Mouse (Mus musculus) cerebellum, adult (tissue): ENCODE results near the gene Arhgef15.
"Not testable (repeated sequence)": the region's sequence is repeated elsewhere in the genome, so short reads cannot be mapped to it uniquely, and the experiment has no call there.

Experiments
- ATAC-seq: cut with Nextera tagmentation; 2 replicates; pipeline ENCODE4 v1.9.2; 2017; ENCODE audit warnings: mild to moderate bottlenecking, moderate library complexity, mixed read lengths; ENCODE audit not compliant: insufficient number of reproducible peaks, low FRiP score, low TSS enrichment

The Arhgef15 gene

DNA sequence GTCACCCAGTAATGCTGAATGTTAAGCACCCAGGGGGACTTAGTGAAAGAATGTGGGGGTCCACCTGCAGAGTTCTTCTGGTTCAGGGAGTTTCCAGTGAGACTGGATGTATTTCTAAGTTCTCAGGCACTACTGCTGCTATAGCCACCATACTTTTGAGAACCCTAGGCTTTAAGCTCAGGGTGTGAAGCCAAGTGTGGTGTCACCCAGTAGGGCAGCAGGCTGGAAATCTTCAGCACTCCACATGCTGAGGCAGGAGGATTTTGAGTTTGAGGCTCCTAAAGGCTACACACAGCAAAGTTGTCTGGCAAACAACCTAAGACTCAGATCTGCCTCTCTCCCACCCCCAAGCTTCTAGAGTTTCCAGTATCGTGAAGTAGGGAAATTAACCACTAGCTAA, 9.3 kb upstream of the Arhgef15 start:
- ATAC-seq, result no peak

DNA sequence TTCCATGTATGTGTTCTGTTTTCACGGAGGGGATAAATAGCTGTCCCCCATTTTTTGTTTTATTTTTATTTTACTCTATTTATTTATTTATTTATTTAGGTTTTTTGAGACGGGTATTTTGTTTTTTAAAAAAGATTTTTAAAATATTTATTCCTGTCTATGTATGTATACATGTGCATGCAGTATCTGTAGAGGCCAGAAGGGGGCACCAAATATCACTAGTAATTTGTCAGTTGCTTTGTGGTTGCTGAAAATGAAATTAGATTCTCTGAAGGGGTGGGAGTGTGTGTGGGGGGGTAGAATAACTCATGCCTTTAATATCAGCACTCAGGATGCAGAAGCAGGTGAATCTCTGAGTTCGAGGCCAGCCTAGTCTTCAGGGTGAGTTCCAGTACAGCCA, 8.6 kb upstream of the Arhgef15 start:
- ATAC-seq, result no peak

DNA sequence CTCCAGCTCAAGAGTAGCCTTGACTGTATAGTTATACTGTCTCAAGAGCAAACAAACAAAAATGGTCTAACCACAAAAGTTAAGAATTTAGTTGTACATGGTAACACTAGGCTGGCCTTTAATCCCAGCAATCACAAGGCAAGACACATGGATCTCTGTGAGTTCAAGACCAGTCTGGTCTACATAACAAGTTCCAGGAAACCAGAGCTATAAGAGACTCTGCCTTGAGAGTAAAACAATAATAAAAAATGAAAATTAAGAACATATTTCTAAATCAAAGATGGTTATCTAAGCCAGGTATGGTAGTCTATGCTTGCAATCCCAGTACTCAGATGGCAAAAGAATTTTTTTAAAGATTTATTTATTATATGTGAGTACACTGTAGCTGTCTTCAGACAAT, 7.8 kb upstream of the Arhgef15 start:
- no peak for ATAC-seq

- ATAC-seq, result no peak
Observed at GRCm38 (mm10) chr11:68963405-68963804, 6.1 kb upstream of the Arhgef15 start.

GRCm38 (mm10) chr11:68962159-68962558, 4.9 kb upstream of the Arhgef15 start:
- ATAC-seq, result not testable (repeated sequence)

DNA sequence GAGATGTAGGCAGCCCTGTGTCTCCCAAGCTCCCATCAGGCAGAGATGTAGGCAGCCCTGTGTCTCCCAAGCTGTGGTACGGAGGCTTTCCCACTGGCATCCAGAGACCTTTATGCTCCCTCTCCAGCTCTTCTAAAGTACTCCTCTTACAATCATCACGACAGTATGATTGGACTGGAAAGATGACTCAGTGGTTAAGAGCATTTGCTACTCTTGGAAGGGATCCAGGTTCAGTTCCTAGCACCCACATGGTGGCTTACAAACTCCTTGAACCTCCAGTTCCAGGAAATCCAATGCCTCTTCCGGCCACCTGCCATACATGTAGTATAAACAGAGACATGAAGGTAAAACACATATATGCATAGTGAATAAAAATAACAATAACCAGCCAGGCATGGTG, 4.3 kb upstream of the Arhgef15 start:
- no peak for ATAC-seq

DNA sequence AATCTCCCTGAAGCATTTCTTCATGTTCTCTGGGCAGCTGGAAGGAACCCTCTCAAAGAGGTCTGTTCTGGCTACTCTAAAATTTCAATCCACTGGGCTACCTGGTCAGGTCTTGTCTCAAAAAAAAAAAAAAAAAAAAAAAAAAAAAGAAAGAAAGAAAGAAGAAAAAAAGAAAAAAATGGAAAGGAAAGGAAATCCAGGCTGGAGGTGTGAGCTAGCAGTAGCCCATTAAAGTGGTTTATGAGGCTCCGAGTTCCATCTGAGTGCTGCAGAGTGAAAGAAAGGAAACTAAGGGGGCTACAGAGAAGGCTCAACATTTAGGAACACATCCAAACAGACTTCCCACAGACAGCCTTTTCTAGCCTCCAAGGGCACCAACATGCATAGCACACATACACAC, 691 bp upstream of the Arhgef15 start:
- no peak for ATAC-seq

DNA sequence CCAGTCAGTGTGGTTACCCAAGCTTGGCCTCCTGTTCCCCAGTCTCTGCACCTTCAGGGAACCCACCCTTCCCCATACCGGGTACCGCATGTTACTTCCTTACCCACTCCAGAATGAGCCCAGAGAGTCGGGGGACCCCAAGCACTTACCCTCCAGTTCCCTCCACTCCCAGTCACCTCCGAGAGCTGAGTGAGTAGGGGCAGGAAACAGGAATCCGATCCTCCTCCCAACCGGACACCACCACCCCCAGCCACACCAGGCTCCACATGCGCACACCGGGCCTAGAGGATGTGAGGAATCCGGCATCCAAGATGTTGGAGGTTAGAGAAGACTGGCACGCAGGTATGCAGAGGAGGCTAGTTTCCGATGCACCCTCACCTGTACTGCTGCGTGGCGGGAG, 583 bp downstream of the Arhgef15 start:
- ATAC-seq, result no peak

GRCm38 (mm10) chr11:68956107-68956506, 1.2 kb downstream of the Arhgef15 start:
- ATAC-seq, result no peak

GRCm38 (mm10) chr11:68955473-68955872, 1.8 kb downstream of the Arhgef15 start:
- no peak for ATAC-seq

GRCm38 (mm10) chr11:68954408-68954807, 2.9 kb downstream of the Arhgef15 start:
- ATAC-seq, result no peak

- ATAC-seq, result no peak
Observed at GRCm38 (mm10) chr11:68953903-68954302, 3.4 kb downstream of the Arhgef15 start.

- ATAC-seq, result peak; percentile 76; the same call in 1 of the 2 replicates
Observed at GRCm38 (mm10) chr11:68947542-68947993, 9.7 kb downstream of the Arhgef15 start.

DNA sequence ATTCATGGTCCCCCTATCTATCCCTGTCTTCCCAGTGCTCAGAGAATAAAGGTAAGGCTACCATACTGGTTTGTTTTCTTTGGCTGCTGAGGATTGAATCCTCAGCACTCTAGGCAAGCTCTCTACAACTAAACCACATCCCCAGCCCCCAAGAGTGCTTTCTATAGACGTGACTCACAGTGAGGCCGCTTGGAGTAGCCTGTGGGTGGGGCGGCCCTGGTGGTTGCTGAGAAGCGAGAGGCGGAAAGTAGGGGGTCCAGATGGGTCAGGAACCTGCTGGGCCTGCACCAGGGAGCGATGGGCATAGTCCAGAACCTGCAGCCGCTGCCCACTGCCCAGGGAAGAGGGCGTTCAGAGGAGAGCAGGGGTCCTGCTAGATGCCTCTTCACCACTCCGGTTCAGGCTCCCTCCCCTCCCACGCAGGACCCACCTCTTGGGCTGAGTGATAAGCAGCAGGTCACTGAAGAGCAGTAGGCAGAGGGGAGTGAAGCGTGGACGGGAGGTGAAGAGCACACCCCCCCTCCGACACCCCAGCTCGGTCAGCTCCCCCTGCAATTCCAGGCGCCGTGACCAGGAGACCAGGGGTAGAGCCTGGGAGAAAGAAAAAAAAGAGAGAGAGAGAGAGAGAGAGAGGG, 10.4 kb downstream of the Arhgef15 start:
- peak; percentile 37; the same call in 1 of the 2 replicates for ATAC-seq

DNA sequence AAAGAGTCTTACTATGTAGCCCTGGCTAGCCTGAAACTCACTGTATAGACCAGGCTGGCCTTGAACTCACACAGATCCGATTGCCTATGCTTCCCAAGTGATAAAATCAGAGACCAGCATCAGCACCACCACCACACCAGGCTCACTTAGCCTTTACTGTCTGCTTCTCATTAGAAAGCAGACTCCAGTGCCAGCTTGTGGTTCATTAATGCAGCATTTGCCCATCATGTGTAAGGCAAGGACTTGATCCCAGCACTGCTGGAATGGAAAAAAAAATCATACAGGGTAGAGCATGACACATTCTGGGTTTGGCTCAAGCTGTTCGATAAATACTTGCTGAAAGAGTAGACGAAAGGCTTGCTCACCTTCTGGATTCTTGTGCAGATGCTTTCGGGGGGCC, 11.3 kb downstream of the Arhgef15 start:
- no peak for ATAC-seq

- ATAC-seq, result no peak
Observed at GRCm38 (mm10) chr11:68945245-68945644, 12.0 kb downstream of the Arhgef15 start.

DNA sequence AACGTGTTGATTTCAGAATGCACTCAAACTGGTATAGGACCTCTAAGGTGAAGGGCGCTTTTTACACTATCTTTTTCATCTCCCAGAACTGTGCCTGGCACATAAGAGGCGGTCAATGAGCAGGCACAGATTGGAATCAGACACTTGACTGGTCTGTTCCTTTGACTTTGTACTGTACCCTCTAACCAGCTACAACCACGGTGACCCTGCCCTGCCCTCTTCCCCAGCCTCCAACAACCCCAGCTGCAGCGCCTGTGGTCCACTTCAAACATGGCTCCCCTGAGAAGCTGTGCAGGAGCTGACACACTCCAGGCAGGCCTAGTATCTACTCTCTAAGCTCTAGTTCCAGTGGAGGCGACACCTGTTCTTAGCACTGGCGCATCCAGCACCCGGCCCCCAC, 14.5 kb downstream of the Arhgef15 start:
- ATAC-seq, result no peak

GRCm38 (mm10) chr11:68940516-68940915, 16.8 kb downstream of the Arhgef15 start:
- ATAC-seq, result no peak

- peak; percentile 95 for ATAC-seq
Observed at GRCm38 (mm10) chr11:68939451-68940304, 17.6 kb downstream of the Arhgef15 start.

GRCm38 (mm10) chr11:68936951-68937350, 20.3 kb downstream of the Arhgef15 start:
- not testable (repeated sequence) for ATAC-seq

DNA sequence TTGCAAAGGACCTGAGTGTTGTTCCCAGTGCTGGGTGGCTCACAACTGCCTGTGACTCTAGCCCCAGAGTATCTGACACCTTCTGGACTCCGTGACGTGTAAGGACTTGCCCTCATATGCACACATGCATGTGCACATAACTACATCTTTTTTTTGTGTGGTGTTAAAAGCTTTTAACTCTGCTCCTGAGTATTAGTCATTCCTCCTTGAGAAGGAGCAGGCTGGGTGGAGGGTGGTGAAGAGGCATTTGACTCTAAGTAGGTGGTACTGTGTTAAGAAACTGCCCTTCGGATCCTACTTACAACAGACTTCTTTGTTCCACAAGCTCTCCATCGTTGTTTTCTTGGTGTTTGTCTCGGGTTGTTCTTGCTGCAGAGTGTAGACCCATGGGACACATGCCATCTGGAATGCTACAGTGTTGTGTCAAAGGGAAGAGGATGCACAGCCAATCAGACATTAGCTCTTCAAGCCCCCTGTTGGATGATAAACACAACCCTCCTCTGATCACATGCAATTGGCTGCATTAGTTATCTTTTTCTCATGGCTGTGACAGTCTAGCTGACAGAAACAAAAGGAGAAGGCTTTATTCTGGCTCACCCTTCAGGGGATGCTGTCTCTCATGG, 23.3 kb downstream of the Arhgef15 start:
- no peak for ATAC-seq
